ENCODE assay signal across 8 mouse cellular contexts in the genomic region with DNA sequence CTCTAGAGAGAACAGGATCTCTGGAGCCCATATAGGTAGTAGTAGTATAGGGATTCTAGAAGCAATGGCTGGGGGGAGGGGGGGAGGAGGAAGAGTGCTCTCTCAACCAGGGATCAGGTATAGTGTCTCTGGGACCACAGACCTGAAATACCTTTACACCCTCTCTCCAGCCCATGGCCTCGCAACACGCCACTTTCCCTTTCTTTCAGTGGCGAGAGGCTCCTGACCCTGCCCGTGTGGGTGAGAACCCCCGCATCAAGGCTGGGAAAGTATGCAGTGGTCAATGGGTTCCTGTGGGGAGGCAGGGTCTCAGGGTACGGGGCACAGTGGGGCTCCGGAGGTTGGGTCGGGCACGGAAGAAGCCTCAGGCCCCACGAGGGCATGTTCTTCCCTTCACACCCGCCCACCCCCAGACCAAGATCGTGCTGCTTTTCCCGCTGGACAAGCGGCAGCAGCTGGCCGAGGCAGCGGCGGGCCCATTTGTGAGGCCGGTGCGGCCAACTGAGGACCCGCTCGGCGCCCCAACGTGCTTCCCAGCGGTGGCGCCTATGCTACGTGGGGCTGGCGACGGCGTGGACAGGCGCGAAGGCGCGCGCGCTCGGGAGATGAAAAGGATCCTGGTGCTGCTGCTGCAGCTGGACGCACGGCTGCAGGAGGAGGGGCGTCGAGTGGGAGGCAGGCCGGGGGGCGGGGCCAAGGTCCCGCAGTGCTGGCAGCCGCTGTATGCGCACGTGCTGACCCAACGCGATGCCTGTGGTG. TPM values are rescaled to one million over a fixed set of nuclear protein-coding genes. Genes with fewer than 3 reads are reported as not detected.
DNase-seq lines count a peak whose midpoint lies in the region; ATAC-seq lines count a peak whose summit lies in the region.

No protein-coding gene starts in this region.

- H3K27me3 ChIP-seq in forebrain, embryonic 12.5 days: peaks cover 31% of the 10 kb centered on the region

- 2% methylated on average over 48 of the region's 48 CpGs for WGBS in forebrain, embryonic 12.5 days

- peak; percentile 82 for ATAC-seq in forebrain, embryonic 12.5 days (ENCODE audit: low FRiP score)
- ATAC-seq in megakaryocyte progenitor cell, adult 5-6 weeks (replicated peaks; ENCODE audit: poor library complexity): peak; percentile 52

- no peaks in the 10 kb centered on the region; the same call in 1 of the 2 replicates for H3K36me3 ChIP-seq in forebrain, embryonic 12.5 days (replicated peaks)

- H3K4me3 ChIP-seq in forebrain, embryonic 12.5 days (replicated peaks): peak overlapping the region; percentile 41

- H3K4me1 ChIP-seq in forebrain, embryonic 12.5 days: peaks cover 31% of the 10 kb centered on the region

- peak; percentile 58 for DNase-seq in CD4-positive helper T cell, adult 2 months (ENCODE audit: low read depth, low spot score)
- peak; percentile 64 for DNase-seq in adrenal gland, adult 8-10 months
- peak; percentile 33 for DNase-seq in heart, postnatal 25 days (ENCODE audit: low spot score)
- peak; percentile 84 to 89 for DNase-seq in kidney, postnatal 4 days
- peak; percentile 70 for DNase-seq in right cerebral cortex, postnatal 4 days
- no peak for DNase-seq in adipocyte (ENCODE audit: low spot score)

- H3K4me2 ChIP-seq in forebrain, embryonic 12.5 days: peak overlapping the region; percentile 84

- no peak overlapping the region for H3K27ac ChIP-seq in forebrain, embryonic 12.5 days

- H3K9me3 ChIP-seq in forebrain, embryonic 12.5 days: no peaks in the 10 kb centered on the region

- peak overlapping the region; percentile 56 for H3K9ac ChIP-seq in forebrain, embryonic 12.5 days

- intact Hi-C loops in heart, postnatal 25 days (cut with DNase I): no loop called here

RNA-seq across cellular contexts. Expression of gene Actl10, which starts 2.3 kb away (rescaled TPM):
- under 1 TPM in 2 of 4 experiments, not detected in 2; 0.17 to 0.31 TPM for total RNA-seq in adrenal gland, adult 8-10 months (2022)
- polyA plus RNA-seq in forebrain, embryonic 12.5 days (2016; fragmentation: Nextera tagmentation; extraction: Ambion mirVana): 0.66 and 0.86 TPM in 2 replicates
- total RNA-seq in heart, postnatal 25 days (2021): not detected
- total RNA-seq in megakaryocyte progenitor cell, adult 5-6 weeks (2015): not detected in 2 replicates
- 0.27 TPM in 1 of 2 replicates, not detected in the other for total RNA-seq in megakaryocyte progenitor cell, adult 5-6 weeks (2017)

RNA-seq across cellular contexts. Expression of gene 1700003F12Rik, which starts 2.4 kb away (rescaled TPM):
- under 1 TPM in 2 of 4 experiments, not detected in 2; 0.46 to 0.71 TPM for total RNA-seq in adrenal gland, adult 8-10 months (2022)
- polyA plus RNA-seq in forebrain, embryonic 12.5 days (2016; fragmentation: Nextera tagmentation; extraction: Ambion mirVana): 2.3 and 2.5 TPM in 2 replicates
- total RNA-seq in heart, postnatal 25 days (2021): not detected
- not detected in 2 replicates for total RNA-seq in megakaryocyte progenitor cell, adult 5-6 weeks (2015)
- total RNA-seq in megakaryocyte progenitor cell, adult 5-6 weeks (2017): not detected in 2 replicates

RNA-seq across cellular contexts. Expression of gene Necab3, which starts 9.4 kb away (rescaled TPM):
- 1 to 10 TPM in 3 of 4 experiments, under 1 TPM in 1; 0.41 to 3.1 (median 2.6) TPM for total RNA-seq in adrenal gland, adult 8-10 months (2022)
- polyA plus RNA-seq in forebrain, embryonic 12.5 days (2016; fragmentation: Nextera tagmentation; extraction: Ambion mirVana): 8.7 and 11.0 TPM in 2 replicates
- total RNA-seq in heart, postnatal 25 days (2021): under 1 TPM; 0.36 to 0.39 TPM
- 1.4 and 3.9 TPM in 2 replicates for total RNA-seq in megakaryocyte progenitor cell, adult 5-6 weeks (2015)
- 1.3 and 1.7 TPM in 2 replicates for total RNA-seq in megakaryocyte progenitor cell, adult 5-6 weeks (2017)

RNA-seq across cellular contexts. Expression of gene E2f1, which starts 20.4 kb away (rescaled TPM):
- 10 to 100 TPM in 3 of 4 experiments, 1 to 10 TPM in 1; 9.9 to 12.9 (median 12.0) TPM for total RNA-seq in adrenal gland, adult 8-10 months (2022)
- 29.8 and 33.3 TPM in 2 replicates for polyA plus RNA-seq in forebrain, embryonic 12.5 days (2016; fragmentation: Nextera tagmentation; extraction: Ambion mirVana)
- 1 to 10 TPM; 1.1 to 1.2 TPM for total RNA-seq in heart, postnatal 25 days (2021)
- total RNA-seq in megakaryocyte progenitor cell, adult 5-6 weeks (2015): 21.2 and 23.7 TPM in 2 replicates
- 14.1 and 14.2 TPM in 2 replicates for total RNA-seq in megakaryocyte progenitor cell, adult 5-6 weeks (2017)

RNA-seq across cellular contexts. Expression of gene Pxmp4, which starts 54.2 kb away (rescaled TPM):
- 10 to 100 TPM; 28.8 to 36.5 (median 32.1) TPM for total RNA-seq in adrenal gland, adult 8-10 months (2022)
- 10.4 and 11.2 TPM in 2 replicates for polyA plus RNA-seq in forebrain, embryonic 12.5 days (2016; fragmentation: Nextera tagmentation; extraction: Ambion mirVana)
- total RNA-seq in heart, postnatal 25 days (2021): 10 to 100 TPM; 23.9 to 26.0 TPM
- total RNA-seq in megakaryocyte progenitor cell, adult 5-6 weeks (2015): 14.6 and 14.9 TPM in 2 replicates
- total RNA-seq in megakaryocyte progenitor cell, adult 5-6 weeks (2017): 9.2 and 10.7 TPM in 2 replicates
